Mouse (Mus musculus): ENCODE measurements around the gene Gm7138. TPM values are rescaled to one million over a fixed set of nuclear protein-coding genes. Genes with fewer than 3 reads are reported as not detected.
"Not testable (repeated sequence)": the region's sequence is repeated elsewhere in the genome, so short reads cannot be mapped to it uniquely, and the experiment has no call there.

Gene Gm7138
- not detected for total RNA-seq (2021)
- long read RNA-seq, experiment 1, result 0 reads
- long read RNA-seq, experiment 2, result 0 reads

- H3K27ac ChIP-seq; intact Hi-C loops (cut with DNase I); H3K4me3 ChIP-seq; DNase-seq: not testable (repeated sequence)
These were observed at the start of gene Gm7138 for GRCm38 (mm10) chr10:77776844-77777243. TSS of gene Gm7138 (minus strand) at chr10:77776944.

- Histone ChIP-seq H3K4me3 (no peak overlapping the region), H3K27ac (no peak overlapping the region)
- no peak for TF ChIP-seq CTCF (IDR thresholded peaks at IDR 0.05)
- DNase-seq, result no peak
- intact Hi-C loops (cut with DNase I), result no loop called here
These were observed 42.5 kb upstream of the Gm7138 start for GRCm38 (mm10) chr10:77819203-77819602.

- intact Hi-C loops (cut with DNase I), result no loop called here
- Histone ChIP-seq H3K4me3 (no peak overlapping the region), H3K27ac (no peak overlapping the region)
- no peak for TF ChIP-seq CTCF (IDR thresholded peaks at IDR 0.05)
- DNase-seq, result no peak
These were observed 41.8 kb upstream of the Gm7138 start for GRCm38 (mm10) chr10:77818523-77818922.

- no peak for DNase-seq
- intact Hi-C loops (cut with DNase I), result no loop called here
- TF ChIP-seq CTCF (IDR thresholded peaks at IDR 0.05), result peak; percentile 55
- Histone ChIP-seq H3K4me3 (no peak overlapping the region), H3K27ac (no peak overlapping the region)
These were observed 38.8 kb upstream of the Gm7138 start for GRCm38 (mm10) chr10:77815514-77815913.

GRCm38 (mm10) chr10:77814382-77814781 lies 37.6 kb upstream of the Gm7138 start, which contains the start of gene Gm2696:
TSS of gene Gm2696 (plus strand) at chr10:77814682.
- intact Hi-C loops (cut with DNase I), result no loop called here
- H3K27ac ChIP-seq, result no peak within 1 kb of the TSS
- H3K4me3 ChIP-seq, result no peak within 1 kb of the TSS
- no peak for TF ChIP-seq CTCF (IDR thresholded peaks at IDR 0.05)
- DNase-seq, result no peak

- intact Hi-C loops (cut with DNase I), result no loop called here
- no peak for DNase-seq
- no peak within 1 kb of the TSS for H3K27ac ChIP-seq
- no peak within 1 kb of the TSS for H3K4me3 ChIP-seq
- no peak for TF ChIP-seq CTCF (IDR thresholded peaks at IDR 0.05)
These were observed 35.0 kb upstream of the Gm7138 start, which contains the start of gene Gm9507 for GRCm38 (mm10) chr10:77811743-77812142. TSS of gene Gm9507 (minus strand) at chr10:77811843.

GRCm38 (mm10) chr10:77804095-77804494 lies 27.4 kb upstream of the Gm7138 start:
- H3K4me3 ChIP-seq, result no peak overlapping the region
- DNase-seq, result no peak
- H3K27ac ChIP-seq, result no peak overlapping the region
- no peak for TF ChIP-seq CTCF (IDR thresholded peaks at IDR 0.05)
- intact Hi-C loops (cut with DNase I), result no loop called here

GRCm38 (mm10) chr10:77798921-77799508 lies 22.3 kb upstream of the Gm7138 start, which contains the start of gene Gm19668:
TSS of gene Gm19668 (minus strand) at chr10:77799133.
- intact Hi-C loops (cut with DNase I), result no loop called here
- Histone ChIP-seq H3K4me3 (no peak within 1 kb of the TSS), H3K27ac (no peak within 1 kb of the TSS)
- no peak for DNase-seq
- no peak for TF ChIP-seq CTCF (IDR thresholded peaks at IDR 0.05)

GRCm38 (mm10) chr10:77798164-77798920 lies 21.6 kb upstream of the Gm7138 start:
- intact Hi-C loops (cut with DNase I); H3K27ac ChIP-seq; H3K4me3 ChIP-seq; DNase-seq: not testable (repeated sequence)

- Histone ChIP-seq H3K4me3 (no peak overlapping the region), H3K27ac (no peak overlapping the region)
- no peak for DNase-seq
- TF ChIP-seq CTCF (IDR thresholded peaks at IDR 0.05), result no peak
- intact Hi-C loops (cut with DNase I), result no loop called here
These were observed 20.9 kb upstream of the Gm7138 start for GRCm38 (mm10) chr10:77797677-77798076.

GRCm38 (mm10) chr10:77794976-77795375 lies 18.2 kb upstream of the Gm7138 start, which contains the start of gene Gm9639:
TSS of gene Gm9639 (minus strand) at chr10:77795076.
- no peak for DNase-seq
- Histone ChIP-seq H3K4me3 (no peak within 1 kb of the TSS), H3K27ac (no peak within 1 kb of the TSS)
- TF ChIP-seq CTCF (IDR thresholded peaks at IDR 0.05), result no peak
- intact Hi-C loops (cut with DNase I), result no loop called here

GRCm38 (mm10) chr10:77788621-77789020 lies 11.9 kb upstream of the Gm7138 start:
- DNase-seq, result no peak
- intact Hi-C loops (cut with DNase I), result no loop called here
- TF ChIP-seq CTCF (IDR thresholded peaks at IDR 0.05), result no peak
- Histone ChIP-seq H3K4me3 (no peak overlapping the region), H3K27ac (no peak overlapping the region)

- DNase-seq; H3K4me3 ChIP-seq; intact Hi-C loops (cut with DNase I): not testable (repeated sequence)
These were observed 11.1 kb upstream of the Gm7138 start, which contains the start of gene Gm7137 for GRCm38 (mm10) chr10:77787876-77788275. TSS of gene Gm7137 (minus strand) at chr10:77788200.

GRCm38 (mm10) chr10:77783396-77783795 lies 6.7 kb upstream of the Gm7138 start:
- H3K4me3 ChIP-seq; DNase-seq; intact Hi-C loops (cut with DNase I); H3K27ac ChIP-seq: not testable (repeated sequence)

More at GRCm38 (mm10) chr10:77787876-77788275, 11.1 kb upstream of the Gm7138 start, which contains the start of gene Gm7137:
- H3K27ac ChIP-seq, result not testable (repeated sequence)

- DNase-seq; H3K4me3 ChIP-seq; H3K27ac ChIP-seq; intact Hi-C loops (cut with DNase I): not testable (repeated sequence)
These were observed 5.7 kb upstream of the Gm7138 start, which contains the start of gene Gm3250 for GRCm38 (mm10) chr10:77782442-77782841. TSS of gene Gm3250 (minus strand) at chr10:77782542.

- intact Hi-C loops (cut with DNase I); DNase-seq; H3K27ac ChIP-seq; H3K4me3 ChIP-seq: not testable (repeated sequence)
These were observed 4.6 kb downstream of the Gm7138 start for GRCm38 (mm10) chr10:77772142-77772541.

GRCm38 (mm10) chr10:77771225-77771624 lies 5.5 kb downstream of the Gm7138 start, which contains the start of gene Gm3238:
TSS of gene Gm3238 (minus strand) at chr10:77771325.
- intact Hi-C loops (cut with DNase I); DNase-seq; H3K4me3 ChIP-seq; H3K27ac ChIP-seq: not testable (repeated sequence)

All from gastrocnemius, adult 2 months (tissue).